Mouse (Mus musculus): ENCODE data around the gene Zfand4. TPM values are rescaled to one million over a fixed set of nuclear protein-coding genes. Genes with fewer than 3 reads are reported as not detected.
A peak's percentile ranks its signal among the peaks of the same experiment; 100 is the strongest.

Gene Zfand4
- polyA plus RNA-seq, 1 experiment from 2014 or later = 5.6 TPM

DNA sequence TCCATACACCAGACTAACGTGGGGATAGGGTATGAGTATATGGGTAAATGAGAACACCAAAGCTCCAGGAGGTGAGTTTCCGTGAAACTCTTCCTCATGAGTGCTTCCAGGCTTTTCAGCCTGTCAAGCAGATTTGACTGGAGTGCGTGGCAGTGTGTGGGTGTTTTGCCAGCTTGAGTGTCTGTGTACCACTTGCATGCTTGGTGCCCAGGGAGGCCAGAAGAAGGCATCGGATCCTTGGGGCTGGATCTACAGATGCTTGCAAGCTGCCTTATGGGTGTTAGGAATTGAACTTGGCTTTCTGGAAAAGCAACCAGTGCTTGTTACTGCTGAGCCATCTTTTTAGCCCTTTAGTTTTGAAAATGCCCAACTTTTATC, 92.9 kb downstream of the Zfand4 start:
- H3K27ac ChIP-seq (replicated peaks) = no peak overlapping the region
- H3K4me2 ChIP-seq = no peak overlapping the region
- WGBS = 83% methylated on average over 4 of the region's 4 CpGs
- no peaks in the 10 kb centered on the region for H3K27me3 ChIP-seq (replicated peaks)
- no peak for ATAC-seq (ENCODE audit: low FRiP score)
- H3K36me3 ChIP-seq = no peaks in the 10 kb centered on the region
- H3K4me3 ChIP-seq (replicated peaks) = no peak overlapping the region
- H3K9me3 ChIP-seq (replicated peaks) = no peaks in the 10 kb centered on the region
- no peak overlapping the region for H3K9ac ChIP-seq (replicated peaks)
- 0 out of 2 replicates have a peak, but pooled peaks cover 2% of the 10 kb centered on the region for H3K4me1 ChIP-seq

DNA sequence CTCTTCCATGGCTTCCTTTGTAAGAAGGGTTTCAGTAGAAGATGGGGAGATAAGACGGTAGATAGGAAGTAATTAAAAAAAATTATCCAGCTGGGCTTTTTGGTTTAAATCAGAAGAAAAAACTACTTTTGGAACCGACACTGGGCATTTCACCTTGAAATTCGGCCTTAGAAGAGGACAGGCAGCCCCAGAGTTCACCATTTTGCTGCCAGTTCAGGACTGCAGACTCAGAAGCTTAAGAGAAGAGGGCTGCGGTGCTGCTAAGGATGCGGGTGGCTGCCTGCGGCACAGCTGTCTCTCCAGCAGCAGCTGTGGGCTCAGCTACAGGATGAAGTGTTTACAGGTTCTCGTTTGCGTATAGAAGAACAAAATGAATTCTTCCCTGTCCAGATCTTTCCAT, 94.0 kb downstream of the Zfand4 start:
- H3K36me3 ChIP-seq = no peaks in the 10 kb centered on the region
- H3K27me3 ChIP-seq (replicated peaks) = no peaks in the 10 kb centered on the region
- WGBS = 79% methylated on average over 8 of the region's 8 CpGs
- H3K4me1 ChIP-seq = 0 out of 2 replicates have a peak, but pooled peaks cover 2% of the 10 kb centered on the region
- H3K27ac ChIP-seq (replicated peaks) = no peak overlapping the region
- H3K9me3 ChIP-seq (replicated peaks) = no peaks in the 10 kb centered on the region
- no peak overlapping the region for H3K4me3 ChIP-seq (replicated peaks)
- H3K9ac ChIP-seq (replicated peaks) = no peak overlapping the region
- no peak for ATAC-seq (ENCODE audit: low FRiP score)
- no peak overlapping the region for H3K4me2 ChIP-seq

DNA sequence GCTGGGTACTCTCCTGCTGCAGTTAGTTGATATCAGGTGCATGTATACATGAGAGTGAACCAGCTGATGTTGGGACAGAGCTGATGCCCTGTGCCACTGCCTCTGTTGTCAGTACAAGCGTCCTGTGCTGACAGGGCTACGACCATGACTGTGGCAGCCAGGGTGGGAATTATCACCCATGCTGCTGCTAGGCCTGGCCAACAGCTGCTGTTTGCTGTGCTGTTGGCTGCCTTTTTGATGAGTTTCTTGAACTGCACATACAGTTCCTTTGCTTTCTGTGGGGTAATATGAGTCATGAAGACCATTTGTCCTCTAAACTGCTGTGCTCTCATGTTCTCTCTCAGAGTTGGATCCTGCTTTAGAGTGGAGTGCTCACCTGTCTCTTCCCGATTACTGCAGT, 95.2 kb downstream of the Zfand4 start:
- WGBS = 82% methylated on average over 3 of the region's 3 CpGs

DNA sequence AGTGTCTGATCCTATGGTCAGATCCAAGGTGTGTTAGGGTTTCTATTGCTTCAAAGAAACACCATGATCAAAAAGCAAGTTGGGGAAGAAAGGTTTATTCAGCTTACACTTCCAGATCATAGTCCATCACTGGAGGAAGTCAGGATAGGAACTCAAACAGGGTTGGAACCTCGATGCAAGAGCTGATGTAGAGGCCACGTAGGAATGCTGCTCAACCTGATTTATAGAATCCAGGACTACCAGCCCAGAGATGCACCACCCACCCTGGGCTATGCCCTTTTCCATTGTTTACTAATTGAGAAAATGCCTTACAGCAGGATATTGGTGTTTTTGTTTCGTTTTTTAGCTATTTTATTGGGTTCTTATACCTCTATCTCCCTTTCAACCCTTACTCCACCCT, 97.4 kb downstream of the Zfand4 start:
- WGBS = 90% methylated on average over 3 of the region's 3 CpGs
- no peak overlapping the region for H3K27ac ChIP-seq (replicated peaks)
- H3K9ac ChIP-seq (replicated peaks) = no peak overlapping the region
- ATAC-seq (ENCODE audit: low FRiP score) = no peak
- H3K4me1 ChIP-seq = 0 out of 2 replicates have a peak, but pooled peaks cover 2% of the 10 kb centered on the region
- H3K4me2 ChIP-seq = no peak overlapping the region
- H3K27me3 ChIP-seq (replicated peaks) = no peaks in the 10 kb centered on the region
- H3K4me3 ChIP-seq (replicated peaks) = no peak overlapping the region
- no peaks in the 10 kb centered on the region for H3K36me3 ChIP-seq
- H3K9me3 ChIP-seq (replicated peaks) = no peaks in the 10 kb centered on the region

More for the DNA sequence above, 95.2 kb downstream of the Zfand4 start:
- no peak overlapping the region for H3K9ac ChIP-seq (replicated peaks)
- 0 out of 2 replicates have a peak overlapping the region, but pooled peaks have one; percentile 3 for H3K27ac ChIP-seq (replicated peaks)
- ATAC-seq (ENCODE audit: low FRiP score) = no peak
- no peaks in the 10 kb centered on the region for H3K36me3 ChIP-seq
- H3K4me1 ChIP-seq = 0 out of 2 replicates have a peak, but pooled peaks cover 2% of the 10 kb centered on the region
- no peak overlapping the region for H3K4me3 ChIP-seq (replicated peaks)
- no peaks in the 10 kb centered on the region for H3K27me3 ChIP-seq (replicated peaks)
- no peak overlapping the region for H3K4me2 ChIP-seq
- H3K9me3 ChIP-seq (replicated peaks) = no peaks in the 10 kb centered on the region

DNA sequence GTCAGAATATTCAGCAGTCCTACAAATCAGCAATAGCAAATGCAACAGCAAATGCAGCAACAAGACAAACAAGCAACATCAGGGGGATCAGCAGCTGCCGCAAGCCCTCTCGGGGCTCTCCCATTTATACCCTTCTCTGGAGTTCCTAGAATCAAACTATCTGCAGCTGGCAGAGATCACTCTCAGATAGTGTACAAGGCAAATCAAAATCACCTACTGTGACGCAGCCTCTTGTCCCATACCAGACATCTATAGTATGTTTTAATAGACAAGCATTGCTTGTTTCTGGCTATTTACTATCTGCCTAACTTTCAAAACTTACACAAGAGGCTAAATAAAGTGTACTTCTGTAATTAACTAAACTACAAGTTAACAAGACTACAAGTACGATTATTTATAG, 98.0 kb downstream of the Zfand4 start:
- Histone ChIP-seq H3K27ac (replicated peaks) (no peak overlapping the region), H3K4me3 (replicated peaks) (no peak overlapping the region), H3K9ac (replicated peaks) (no peak overlapping the region), H3K4me2 (no peak overlapping the region), H3K27me3 (replicated peaks) (no peaks in the 10 kb centered on the region), H3K4me1 (0 out of 2 replicates have a peak, but pooled peaks cover 2% of the 10 kb centered on the region), H3K9me3 (replicated peaks) (no peaks in the 10 kb centered on the region), H3K36me3 (no peaks in the 10 kb centered on the region)
- 86% methylated on average over 4 of the region's 4 CpGs for WGBS
- no peak for ATAC-seq (ENCODE audit: low FRiP score)

DNA sequence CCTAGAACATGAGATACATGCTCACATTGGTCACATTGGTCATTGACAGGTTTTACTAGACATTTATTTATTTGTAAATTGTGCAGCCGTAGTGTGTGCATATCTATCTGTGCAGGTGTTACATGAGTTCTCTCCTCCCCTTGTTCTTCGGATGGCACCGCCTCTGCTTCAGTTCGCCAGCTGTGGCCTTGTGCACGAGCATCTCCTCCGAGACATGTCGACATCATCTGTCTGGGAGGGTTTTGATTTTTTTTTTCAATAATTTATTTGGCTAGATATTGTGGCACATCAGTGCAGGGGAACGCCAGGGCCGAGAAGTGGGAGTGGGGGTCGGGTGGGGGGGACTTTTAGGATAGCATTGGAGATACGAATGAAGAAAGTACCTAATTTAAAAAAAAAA, 103.9 kb downstream of the Zfand4 start:
- Histone ChIP-seq H3K4me1 (no peaks in the 10 kb centered on the region), H3K4me3 (replicated peaks) (no peak overlapping the region), H3K9me3 (replicated peaks) (no peaks in the 10 kb centered on the region), H3K4me2 (no peak overlapping the region), H3K27ac (replicated peaks) (no peak overlapping the region), H3K27me3 (replicated peaks) (no peaks in the 10 kb centered on the region), H3K36me3 (no peaks in the 10 kb centered on the region), H3K9ac (replicated peaks) (no peak overlapping the region)
- ATAC-seq (ENCODE audit: low FRiP score) = no peak
- WGBS = 66% methylated on average over 11 of the region's 11 CpGs

DNA sequence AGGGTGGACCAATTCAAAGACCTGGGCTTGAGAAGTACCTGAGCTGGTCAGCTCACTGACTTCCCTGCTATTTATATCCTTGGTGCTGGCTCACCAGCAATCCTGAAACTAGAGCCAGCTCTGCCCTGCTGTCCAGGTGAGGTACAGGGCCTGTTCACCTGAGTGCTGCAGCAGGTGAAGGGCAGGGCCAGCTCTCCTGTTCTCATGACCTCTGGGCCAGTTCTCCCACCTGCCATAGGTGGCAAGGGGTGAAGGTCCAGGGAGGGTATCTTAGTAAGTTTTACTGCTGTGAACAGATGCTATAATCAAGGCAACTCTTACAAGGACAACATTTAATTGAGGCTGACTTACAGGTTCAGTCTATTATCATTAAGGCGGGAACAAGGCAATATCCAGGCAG, 105.8 kb downstream of the Zfand4 start:
- Histone ChIP-seq H3K9ac (replicated peaks) (no peak overlapping the region), H3K27ac (replicated peaks) (no peak overlapping the region), H3K9me3 (replicated peaks) (no peaks in the 10 kb centered on the region), H3K27me3 (replicated peaks) (no peaks in the 10 kb centered on the region), H3K4me2 (no peak overlapping the region), H3K4me3 (replicated peaks) (no peak overlapping the region), H3K36me3 (no peaks in the 10 kb centered on the region), H3K4me1 (0 out of 2 replicates have a peak, but pooled peaks cover 5% of the 10 kb centered on the region)
- WGBS = 93% methylated on average over 1 of the region's 1 CpGs
- ATAC-seq (ENCODE audit: low FRiP score) = no peak

DNA sequence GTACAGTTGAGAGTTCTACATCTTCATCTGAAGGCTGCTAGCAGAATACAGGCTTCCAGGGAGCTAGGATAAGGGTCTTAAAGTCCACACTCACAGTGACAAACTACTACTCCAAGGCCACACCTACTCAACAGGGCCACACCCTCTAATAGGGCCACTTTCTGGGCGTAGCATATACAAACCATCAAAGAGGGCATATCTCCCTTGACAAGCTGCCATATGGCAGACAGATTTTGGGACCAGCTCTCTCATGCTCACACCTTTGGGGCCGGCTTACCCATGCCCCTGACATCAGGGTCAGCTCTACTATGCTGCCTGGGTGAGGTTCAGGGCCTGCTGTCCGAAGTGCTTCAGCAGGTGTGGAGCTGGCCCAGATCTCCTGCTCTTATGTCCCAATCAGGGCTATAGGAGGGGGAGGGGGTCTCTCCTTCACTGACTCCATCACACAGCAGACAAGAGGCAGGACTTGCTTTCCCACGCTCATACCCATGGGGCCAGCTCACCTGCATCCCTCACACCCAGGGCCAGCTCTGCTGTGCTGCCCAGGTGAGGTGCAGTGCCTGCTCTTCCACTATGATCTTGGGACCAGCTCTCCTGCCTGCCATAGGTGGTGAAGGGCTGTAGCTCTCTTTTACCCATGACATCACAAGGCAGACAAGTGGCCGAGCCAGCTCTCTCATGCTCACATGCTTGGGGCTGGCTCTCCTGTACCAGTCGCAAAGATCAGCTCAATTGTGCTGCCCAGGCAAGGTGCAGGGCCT, 106.4 kb downstream of the Zfand4 start:
- no peak for ATAC-seq (ENCODE audit: low FRiP score)
- H3K9me3 ChIP-seq (replicated peaks) = no peaks in the 10 kb centered on the region
- H3K4me1 ChIP-seq = 0 out of 2 replicates have a peak, but pooled peaks cover 5% of the 10 kb centered on the region
- H3K27ac ChIP-seq (replicated peaks) = no peak overlapping the region
- no peak overlapping the region for H3K4me3 ChIP-seq (replicated peaks)
- no peaks in the 10 kb centered on the region for H3K27me3 ChIP-seq (replicated peaks)
- no peak overlapping the region for H3K4me2 ChIP-seq
- no peaks in the 10 kb centered on the region for H3K36me3 ChIP-seq
- WGBS = 91% methylated on average over 6 of the region's 6 CpGs
- no peak overlapping the region for H3K9ac ChIP-seq (replicated peaks)

DNA sequence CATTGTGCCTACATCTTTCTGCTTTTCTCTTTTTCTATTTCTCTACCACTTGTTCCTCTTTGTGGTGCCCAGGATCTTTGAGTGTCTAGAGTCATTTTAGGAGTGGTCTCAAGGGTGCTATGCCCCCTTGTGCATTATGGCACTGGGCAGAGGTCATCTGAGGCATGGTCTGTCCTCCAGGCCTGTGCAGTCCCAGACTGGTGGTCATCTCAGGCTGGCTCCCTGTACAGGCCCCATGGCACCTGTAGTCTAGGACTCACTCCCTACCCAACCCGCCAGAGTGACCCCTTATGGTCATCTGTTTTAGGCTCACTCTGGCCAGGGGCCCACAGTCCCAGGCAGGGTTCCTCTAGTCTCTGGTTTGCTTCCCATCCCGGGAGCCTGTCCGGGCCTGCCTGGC, 107.5 kb downstream of the Zfand4 start:
- 0 out of 2 replicates have a peak, but pooled peaks cover 5% of the 10 kb centered on the region for H3K4me1 ChIP-seq
- no peaks in the 10 kb centered on the region for H3K9me3 ChIP-seq (replicated peaks)
- 97% methylated on average over 3 of the region's 3 CpGs for WGBS
- no peaks in the 10 kb centered on the region for H3K36me3 ChIP-seq
- no peaks in the 10 kb centered on the region for H3K27me3 ChIP-seq (replicated peaks)
- no peak overlapping the region for H3K4me2 ChIP-seq
- H3K9ac ChIP-seq (replicated peaks) = no peak overlapping the region
- H3K4me3 ChIP-seq (replicated peaks) = no peak overlapping the region
- H3K27ac ChIP-seq (replicated peaks) = no peak overlapping the region
- no peak for ATAC-seq (ENCODE audit: low FRiP score)

DNA sequence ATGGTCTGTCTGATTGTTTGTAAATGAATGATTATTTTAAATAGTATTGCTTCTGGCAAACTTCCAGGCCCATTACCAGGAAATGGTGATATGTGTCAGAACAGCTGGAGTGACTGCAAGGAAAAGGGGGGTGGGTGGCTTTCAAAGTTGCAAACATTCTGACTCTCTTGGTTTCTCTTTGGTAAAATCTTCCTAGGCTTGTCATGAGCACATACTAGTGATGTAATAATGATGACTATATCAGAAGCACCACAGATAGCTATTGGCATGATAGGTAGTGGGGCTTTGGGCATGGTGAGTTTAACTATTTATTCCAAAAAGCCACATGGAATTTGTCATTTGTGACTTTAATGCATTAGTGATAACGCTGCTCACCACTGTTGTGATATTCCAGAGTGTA, 110.1 kb downstream of the Zfand4 start:
- Histone ChIP-seq H3K27ac (replicated peaks) (no peak overlapping the region), H3K9me3 (replicated peaks) (no peaks in the 10 kb centered on the region), H3K27me3 (replicated peaks) (no peaks in the 10 kb centered on the region), H3K9ac (replicated peaks) (no peak overlapping the region), H3K4me1 (0 out of 2 replicates have a peak, but pooled peaks cover 5% of the 10 kb centered on the region), H3K4me2 (no peak overlapping the region), H3K36me3 (no peaks in the 10 kb centered on the region), H3K4me3 (replicated peaks) (no peak overlapping the region)
- no peak for ATAC-seq (ENCODE audit: low FRiP score)
- WGBS = 88% methylated on average over 1 of the region's 1 CpGs

DNA sequence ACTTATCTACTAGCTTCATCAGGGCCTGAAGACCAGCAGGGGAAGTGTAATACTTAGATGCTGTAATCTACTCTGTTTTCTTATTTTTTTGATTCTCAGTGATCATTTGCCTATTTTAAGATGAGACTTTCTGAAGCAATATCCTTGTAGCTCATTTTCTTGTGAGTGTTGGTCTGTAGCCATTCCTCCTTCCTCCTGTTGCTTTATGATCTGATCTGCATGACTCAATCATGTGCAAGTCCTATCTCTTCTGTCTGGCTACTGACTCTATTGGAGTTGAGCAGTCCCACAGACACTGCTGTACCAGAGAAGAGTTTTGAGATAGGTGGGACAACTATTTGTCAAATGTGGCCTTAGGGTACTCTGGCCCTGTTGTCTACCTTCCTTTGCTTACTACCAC, 110.6 kb downstream of the Zfand4 start:
- no peak overlapping the region for H3K4me3 ChIP-seq (replicated peaks)
- no peaks in the 10 kb centered on the region for H3K9me3 ChIP-seq (replicated peaks)
- no peak for ATAC-seq (ENCODE audit: low FRiP score)
- H3K4me1 ChIP-seq = 0 out of 2 replicates have a peak, but pooled peaks cover 5% of the 10 kb centered on the region
- no peak overlapping the region for H3K27ac ChIP-seq (replicated peaks)
- H3K9ac ChIP-seq (replicated peaks) = no peak overlapping the region
- no peak overlapping the region for H3K4me2 ChIP-seq
- H3K36me3 ChIP-seq = no peaks in the 10 kb centered on the region
- no peaks in the 10 kb centered on the region for H3K27me3 ChIP-seq (replicated peaks)

DNA sequence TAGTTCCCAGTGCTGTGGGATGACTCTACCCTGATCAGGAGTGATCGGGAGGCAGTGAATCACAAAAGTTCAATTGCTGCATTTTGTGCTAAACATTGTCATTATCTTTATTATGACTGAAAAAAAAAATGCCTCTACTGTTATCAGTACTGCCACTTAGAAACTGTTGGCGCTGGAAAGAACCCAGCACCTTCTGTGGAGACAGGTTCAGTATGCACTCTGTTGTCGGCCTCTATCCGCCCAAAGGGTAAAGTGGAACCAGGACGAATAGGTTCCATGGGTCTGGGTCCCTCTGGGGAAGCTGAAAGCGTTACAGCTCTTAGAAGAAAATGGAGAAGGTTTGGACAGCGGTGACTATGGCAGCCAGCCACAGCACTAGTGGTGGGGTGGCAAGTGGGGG, 114.9 kb downstream of the Zfand4 start:
- ATAC-seq (ENCODE audit: low FRiP score) = no peak
- Histone ChIP-seq H3K4me2 (no peak overlapping the region), H3K4me1 (peaks cover 10% of the 10 kb centered on the region), H3K36me3 (no peaks in the 10 kb centered on the region), H3K27ac (replicated peaks) (no peak overlapping the region), H3K27me3 (replicated peaks) (no peaks in the 10 kb centered on the region), H3K4me3 (replicated peaks) (no peak overlapping the region), H3K9ac (replicated peaks) (no peak overlapping the region), H3K9me3 (replicated peaks) (no peaks in the 10 kb centered on the region)
- 87% methylated on average over 7 of the region's 7 CpGs for WGBS
